Mouse (Mus musculus) left cerebral cortex, postnatal 36 days (tissue): ENCODE measurements around the gene Naa80. TPM values are rescaled to one million over a fixed set of nuclear protein-coding genes. Genes with fewer than 3 reads are reported as not detected.
"Not testable (repeated sequence)": the region's sequence is repeated elsewhere in the genome, so short reads cannot be mapped to it uniquely, and the experiment has no call there.

Experiments used
- DNase-seq, 2 experiments: peaks; one replicate each; pipeline ENCODE4 v3.0.0; 2021 to 2022; ENCODE audit warnings: low spot score in 2 of 2, mixed read lengths in 1 of 2
- intact Hi-C: fragments of 180-260 bp; cut with DNase I; formaldehyde crosslinking; loops from one replicate; pipeline ENCODE4 v1.15.1; 2025
- total RNA-seq, 2 experiments: library from RNA; stranded (reverse); gene quantifications; 2 replicates each; pipeline ENCODE4 v1.2.3; 2021

Gene Naa80
- total RNA-seq, 2 experiments from 2014 or later = 10.3 to 11.5 TPM

- intact Hi-C loops = no loop called here
- DNase-seq = no peak
Measured at GRCm38 (mm10) chr9:107549297-107550074, 29.2 kb upstream of the Naa80 start.

GRCm38 (mm10) chr9:107550491-107551116, 28.1 kb upstream of the Naa80 start:
- intact Hi-C loops = no loop called here
- DNase-seq = no peak

GRCm38 (mm10) chr9:107551117-107551889, 27.4 kb upstream of the Naa80 start, which contains the start of gene Rassf1:
Gene Rassf1, plus strand, starts transcription at chr9:107551555.
- no peak for DNase-seq
- intact Hi-C loops = no loop called here

GRCm38 (mm10) chr9:107551890-107552355, 26.8 kb upstream of the Naa80 start:
- intact Hi-C loops = no loop called here
- DNase-seq = no peak

- no peak for DNase-seq
- intact Hi-C loops = no loop called here
Measured at GRCm38 (mm10) chr9:107552690-107553393, 25.8 kb upstream of the Naa80 start.

- DNase-seq = peak in 1 of 2 experiments; percentile 54
- intact Hi-C loops = no loop called here
Measured at GRCm38 (mm10) chr9:107553541-107554318, 25.0 kb upstream of the Naa80 start.

- intact Hi-C loops = no loop called here
- DNase-seq = peak; percentile 94 to 95
Measured at GRCm38 (mm10) chr9:107554319-107554825, 24.3 kb upstream of the Naa80 start.

DNA sequence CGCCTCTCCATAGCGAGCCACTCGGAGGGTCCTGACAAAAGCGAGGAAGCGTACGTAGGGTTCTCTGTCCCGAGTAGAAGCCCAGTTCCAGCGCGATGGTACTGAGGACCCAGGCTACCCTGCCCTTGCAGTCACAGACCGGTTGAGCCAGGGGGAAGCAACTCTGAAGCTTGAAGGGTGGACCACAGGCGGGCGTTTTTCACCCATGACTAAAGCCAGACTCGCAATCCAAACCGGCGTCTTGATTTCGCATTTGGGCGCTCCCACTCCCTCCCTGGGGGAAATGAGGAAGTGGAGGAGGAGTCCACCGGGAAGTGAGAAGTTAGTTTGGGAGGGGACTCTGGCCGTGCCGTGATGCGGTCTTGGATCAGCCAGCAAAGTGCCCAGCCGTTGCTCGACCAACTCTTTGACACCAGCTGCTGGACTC, 23.6 kb upstream of the Naa80 start:
- intact Hi-C loops = no loop called here
- no peak for DNase-seq

DNA sequence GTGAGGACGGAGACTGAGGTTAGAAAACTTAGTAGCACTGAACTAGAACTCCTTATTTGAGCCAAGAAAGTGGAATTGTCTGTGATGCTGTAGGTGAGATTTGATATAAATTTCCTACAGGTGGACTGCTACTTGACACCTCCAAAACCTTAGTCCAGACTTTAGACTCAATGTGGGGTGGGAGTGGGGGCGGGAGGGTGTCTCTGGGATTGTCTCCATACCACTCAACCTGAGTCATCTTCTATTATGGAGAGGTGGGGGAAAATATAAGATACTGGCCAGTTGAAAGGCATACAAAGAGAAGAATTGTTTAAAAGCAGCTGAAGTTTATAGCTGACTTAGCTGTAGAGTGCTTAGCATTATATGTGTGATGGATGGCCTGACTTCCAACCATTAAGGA, 23.0 kb upstream of the Naa80 start:
- DNase-seq = no peak

GRCm38 (mm10) chr9:107556346-107556745, 22.3 kb upstream of the Naa80 start:
- no peak for DNase-seq
- intact Hi-C loops = no loop called here

More for the DNA sequence above, 23.0 kb upstream of the Naa80 start:
- intact Hi-C loops = no loop called here

DNA sequence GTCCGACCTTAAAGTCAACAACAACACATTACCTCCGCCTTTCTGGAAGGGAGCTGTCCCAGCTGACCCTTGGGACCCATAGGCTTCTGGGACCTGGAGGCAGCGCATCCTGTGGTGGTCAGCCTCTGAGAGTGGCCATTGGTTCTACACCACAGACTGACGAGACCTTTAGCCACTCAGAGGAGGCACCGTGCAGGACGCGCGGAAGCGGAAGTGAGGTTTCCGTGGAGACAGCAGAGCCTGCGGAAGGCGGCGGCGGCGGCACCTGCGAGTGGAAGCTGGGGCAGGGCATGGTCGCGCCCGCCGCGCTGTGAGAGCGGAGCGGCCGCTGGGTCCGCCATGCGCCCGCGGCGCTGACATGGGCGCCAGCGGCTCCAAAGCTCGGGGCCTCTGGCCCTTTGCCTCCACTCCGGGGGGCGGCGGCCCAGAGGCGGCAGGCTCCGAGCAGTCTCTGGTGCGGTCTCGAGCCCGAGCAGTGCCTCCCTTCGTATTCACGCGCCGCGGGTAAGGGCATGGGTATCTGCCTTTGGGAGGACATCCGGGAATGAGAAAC, 15.6 kb upstream of the Naa80 start, which contains the start of gene Tusc2:
Gene Tusc2, plus strand, starts transcription at position 227 of the 553 bp plus-strand sequence.
- DNase-seq = peak; percentile 95 to 96
- intact Hi-C loops = no loop called here

DNA sequence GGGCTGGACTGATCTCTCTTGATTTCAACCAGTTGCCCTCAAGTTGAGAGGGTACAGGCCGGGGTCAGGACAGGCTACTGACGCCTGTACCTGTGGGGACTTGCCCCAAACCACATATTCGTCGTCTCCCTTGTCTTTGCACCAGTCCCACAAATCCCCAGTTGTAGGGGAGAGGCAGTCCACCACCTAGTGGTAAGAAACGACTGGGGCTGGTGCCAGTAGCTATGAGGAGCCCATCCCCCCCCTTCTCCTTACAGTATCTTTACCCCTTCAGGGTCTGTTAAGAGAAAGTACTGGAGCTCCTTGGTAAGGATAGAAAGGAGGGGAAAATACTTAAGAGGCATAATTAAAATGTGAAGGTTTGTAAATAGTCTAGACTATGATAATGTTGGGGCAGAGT, 13.1 kb upstream of the Naa80 start:
- intact Hi-C loops, DNase-seq: not testable (repeated sequence)

DNA sequence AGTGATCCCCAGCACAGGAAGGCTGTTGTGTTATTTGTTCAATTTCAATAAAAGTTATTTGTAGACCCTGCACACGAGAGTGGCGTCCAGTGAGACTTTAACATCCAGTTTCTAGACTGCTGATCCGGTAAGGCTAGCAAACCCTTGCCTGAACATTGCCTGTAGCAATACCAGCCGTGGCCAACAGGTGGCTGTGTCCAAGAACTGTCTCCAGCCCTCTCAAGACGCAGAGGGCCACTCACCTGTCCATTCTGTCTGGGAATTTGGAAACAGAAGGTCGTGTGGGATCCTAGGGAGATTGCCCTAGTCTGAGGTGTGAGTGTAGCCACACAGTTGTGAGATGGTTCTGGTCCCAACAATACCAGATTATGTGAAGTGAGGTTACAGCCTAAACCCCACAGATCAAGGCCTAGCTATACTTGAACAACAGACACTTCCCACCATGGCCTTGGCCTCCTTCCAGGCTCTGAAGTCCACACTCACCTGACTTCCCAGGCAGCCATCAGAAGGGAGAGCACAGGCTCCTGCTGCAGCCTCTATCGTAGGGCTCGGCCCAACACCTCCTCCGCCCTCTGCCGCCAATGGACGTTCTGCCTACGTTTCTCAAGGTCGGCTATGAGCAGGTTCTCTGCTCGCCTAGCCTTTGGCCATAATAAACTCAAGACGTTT, 12.5 kb upstream of the Naa80 start:
- DNase-seq = peak; percentile 62 to 73
- intact Hi-C loops = no loop called here

- no peak for DNase-seq
- intact Hi-C loops = no loop called here
Measured at GRCm38 (mm10) chr9:107566855-107567254, 11.8 kb upstream of the Naa80 start.

DNA sequence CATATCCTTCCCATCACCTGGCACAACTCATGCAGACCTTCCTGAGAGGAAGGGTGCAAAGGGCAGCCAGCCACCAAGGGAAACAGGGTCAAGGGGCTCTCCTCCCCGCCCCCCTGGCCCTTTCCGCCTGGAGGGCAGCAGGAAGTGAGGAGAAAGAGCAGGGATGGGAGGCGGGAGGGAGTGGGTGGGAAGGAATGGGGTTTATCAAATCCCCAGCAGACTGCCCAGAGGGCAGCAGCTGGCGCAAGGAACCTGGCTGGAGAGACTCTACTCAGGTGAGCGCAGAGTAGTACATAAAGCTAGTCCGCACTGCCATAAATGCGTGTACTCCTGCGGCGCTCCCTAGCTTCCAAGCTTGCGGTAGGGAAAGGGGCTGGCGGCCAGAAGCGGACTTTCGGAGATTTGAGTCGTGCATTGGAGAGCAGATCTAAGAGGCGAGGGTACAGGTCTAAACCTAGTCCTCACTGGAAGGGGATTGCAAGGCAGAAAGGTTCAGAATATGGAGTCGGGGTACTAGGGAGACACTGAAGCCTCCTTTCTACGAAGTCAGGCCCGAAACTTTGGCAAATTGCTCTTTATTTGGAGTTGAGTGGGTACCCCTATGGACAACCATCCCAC, 10.9 kb upstream of the Naa80 start, which contains the start of gene Hyal2:
Gene Hyal2, plus strand, starts transcription at position 244 of the 618 bp plus-strand sequence.
- intact Hi-C loops = no loop called here

DNA sequence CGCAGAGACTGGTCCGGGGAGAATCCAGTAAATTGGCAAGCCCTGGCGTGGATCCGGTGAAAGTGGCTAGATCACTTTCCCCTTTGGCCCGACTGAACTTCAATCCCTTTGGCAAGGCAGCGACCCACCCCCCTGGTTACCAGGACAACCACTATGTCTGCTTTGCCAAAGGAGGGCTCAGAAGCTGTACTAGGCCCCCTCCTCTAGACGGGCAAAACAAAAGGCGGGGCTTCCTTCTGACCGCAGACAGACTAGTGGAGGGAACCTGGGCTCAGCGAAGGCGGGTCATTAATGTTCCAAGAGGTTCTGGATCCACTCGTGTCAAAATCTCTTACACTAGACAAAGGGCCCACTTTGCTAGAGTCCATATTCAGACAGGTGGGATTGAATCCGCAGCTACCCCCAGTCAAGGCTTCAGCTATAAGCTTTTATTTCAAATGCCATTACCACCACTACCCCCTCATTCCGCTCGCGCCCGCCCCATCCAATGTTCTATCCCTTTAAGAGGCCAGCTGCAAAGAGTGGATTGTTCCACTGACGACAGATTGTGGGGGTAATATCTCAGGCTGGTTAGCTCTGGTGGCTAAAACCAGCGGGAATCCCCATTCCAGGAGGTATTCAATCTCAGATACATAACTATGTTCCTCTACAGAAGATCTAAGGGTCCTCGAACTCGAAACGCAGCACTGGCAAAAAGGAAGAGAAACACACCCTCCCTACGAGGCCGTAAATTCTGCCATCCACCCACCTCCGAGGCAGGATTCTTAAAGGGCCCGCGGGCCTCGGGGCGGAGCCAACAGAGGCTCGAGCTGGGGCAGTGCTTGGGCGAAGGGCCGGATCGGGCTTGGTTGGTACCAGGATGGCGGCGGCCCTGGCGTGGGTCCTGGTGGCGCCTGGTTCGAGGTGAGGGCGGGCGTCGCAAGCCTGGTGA, 10.1 kb upstream of the Naa80 start:
- intact Hi-C loops = no loop called here
- DNase-seq = peak; percentile 78 to 84

More for the DNA sequence above, 10.9 kb upstream of the Naa80 start, which contains the start of gene Hyal2:
- DNase-seq = no peak
